In genomic region chr12:69877842-69878363, GRCm38 (mm10) we compare ENCODE assay signal across 13 mouse cellular contexts. TPM values are rescaled to one million over a fixed set of nuclear protein-coding genes. Genes with fewer than 3 reads are reported as not detected.
DNase-seq lines count a peak whose midpoint lies in the region; ATAC-seq and TF ChIP-seq lines count a peak whose summit lies in the region.
"Had no signal": no experiment of that assay in that cellular context is flagged by ENCODE, and none has a peak within 500 bp of the region (broad histone marks: within the 10 kb centered on the region; RNA-seq: fewer than 3 reads in every experiment).

No protein-coding gene starts in this region.

- 69% methylated on average over 9 of the region's 9 CpGs for WGBS in heart, adult 2 months
- WGBS in liver, embryonic 12.5 days (ENCODE audit: insufficient replicate concordance): 78% methylated on average over 9 of the region's 9 CpGs

- H3K27me3 ChIP-seq in heart, adult 2 months (ENCODE audit: control insufficient read depth, insufficient read depth, low read length): no peaks in the 10 kb centered on the region
- no peaks in the 10 kb centered on the region for H3K27me3 ChIP-seq in liver, embryonic 12.5 days (replicated peaks)
- H3K27me3 ChIP-seq: forebrain, embryonic 13.5 days; heart, embryonic 12.5 days; hindbrain, embryonic 15.5 days had no signal

- no peak for TF ChIP-seq CTCF in heart, adult 2 months (IDR thresholded peaks at IDR 0.05)

- TF ChIP-seq EP300 in heart, adult 2 months (IDR thresholded peaks at IDR 0.05; ENCODE audit: insufficient read depth, low read depth, low read length): no peak

- H3K9ac ChIP-seq in heart, adult 2 months (ENCODE audit: low read depth, low read length): no peak overlapping the region
- H3K9ac ChIP-seq in liver, embryonic 12.5 days: no peak overlapping the region
- H3K9ac ChIP-seq: forebrain, embryonic 13.5 days; heart, embryonic 12.5 days; hindbrain, embryonic 15.5 days had no signal

- H3K9me3 ChIP-seq in liver, embryonic 12.5 days (replicated peaks): no peaks in the 10 kb centered on the region
- H3K9me3 ChIP-seq: forebrain, embryonic 13.5 days; hindbrain, embryonic 15.5 days; limb, embryonic 10.5 days had no signal

- H3K27ac ChIP-seq in heart, adult 2 months: no peak overlapping the region
- H3K27ac ChIP-seq in liver, embryonic 12.5 days: 0 out of 2 replicates have a peak overlapping the region, but pooled peaks have one; percentile 5
- H3K27ac ChIP-seq: forebrain, embryonic 13.5 days; hindbrain, embryonic 15.5 days; limb, embryonic 10.5 days had no signal

- no peak overlapping the region for H3K4me2 ChIP-seq in liver, embryonic 12.5 days
- H3K4me2 ChIP-seq: forebrain, embryonic 13.5 days; heart, embryonic 12.5 days; hindbrain, embryonic 15.5 days had no signal

- peaks cover 17% of the 10 kb centered on the region for H3K36me3 ChIP-seq in heart, adult 2 months (ENCODE audit: control insufficient read depth, insufficient read depth, low read length)
- peaks cover 7% of the 10 kb centered on the region for H3K36me3 ChIP-seq in liver, embryonic 12.5 days
- H3K36me3 ChIP-seq: hindbrain, embryonic 15.5 days had no signal

- H3K4me3 ChIP-seq in heart, adult 2 months: no peak overlapping the region
- H3K4me3 ChIP-seq in liver, embryonic 12.5 days: no peak overlapping the region
- H3K4me3 ChIP-seq: forebrain, embryonic 13.5 days; heart, embryonic 12.5 days; hindbrain, embryonic 15.5 days; limb, embryonic 10.5 days had no signal

- no peak for TF ChIP-seq POLR2A in heart, adult 2 months (IDR thresholded peaks at IDR 0.05; ENCODE audit: insufficient read depth, low read depth, low read length)

- DNase-seq in heart, adult 11 months: peak; percentile 55
- DNase-seq in heart, adult 2 months: no peak
- no peak for DNase-seq in liver
- DNase-seq in urinary bladder, adult 18-20 months (ENCODE audit: low spot score in 2 of 2): no peak
- DNase-seq: adrenal gland, postnatal 25 days had no signal

- intact Hi-C loops in heart, adult 2 months (cut with DNase I): no loop called here

- ATAC-seq in liver, embryonic 12.5 days: peak; percentile 62
- 0 out of 2 replicates have a peak, but pooled peaks have one; percentile 37 for ATAC-seq in erythroid progenitor cell, adult 5-6 weeks (replicated peaks; ENCODE audit: low FRiP score, poor library complexity, severe bottlenecking)
- ATAC-seq in megakaryocyte-erythroid progenitor cell, adult 5-6 weeks (replicated peaks; ENCODE audit: low FRiP score, low TSS enrichment, poor library complexity, severe bottlenecking): peak; percentile 74
- ATAC-seq: forebrain, embryonic 13.5 days; intestine, embryonic 16.5 days had no signal

- H3K4me1 ChIP-seq in heart, adult 2 months (ENCODE audit: control insufficient read depth, insufficient read depth, low read length): peaks cover 12% of the 10 kb centered on the region
- peaks cover 41% of the 10 kb centered on the region for H3K4me1 ChIP-seq in liver, embryonic 12.5 days

- peaks cover 9% of the 10 kb centered on the region for H3K79me2 ChIP-seq in heart, adult 2 months (replicated peaks; ENCODE audit: control insufficient read depth, insufficient read depth, low read length)

RNA-seq across cellular contexts. Expression of gene Atl1, which starts 14.5 kb away (rescaled TPM):
- 1 to 10 TPM; 4.0 TPM for total RNA-seq in heart, adult 2 months (2021)
- polyA plus RNA-seq in heart, adult 2 months (2012; rRNA removed): 2.9 and 3.5 TPM in 2 replicates
- polyA plus RNA-seq in liver, embryonic 12.5 days (2016; fragmentation: Nextera tagmentation; extraction: Ambion mirVana): 1.7 and 2.2 TPM in 2 replicates
- total RNA-seq in erythroid progenitor cell, adult 5-6 weeks (2015; ENCODE audit: low replicate concordance): 6.1 and 12.6 TPM in 2 replicates
- total RNA-seq in erythroid progenitor cell, adult 5-6 weeks (2017; ENCODE audit: low replicate concordance): 11.7 and 25.8 TPM in 2 replicates
- 2.8 and 3.4 TPM in 2 replicates for total RNA-seq in megakaryocyte-erythroid progenitor cell, adult 5-6 weeks (2014; fragmentation: Nextera tagmentation)
- total RNA-seq in megakaryocyte-erythroid progenitor cell, adult 5-6 weeks (2017): 3.1 and 6.5 TPM in 2 replicates

RNA-seq across cellular contexts. Expression of gene Map4k5, which starts 15.1 kb away (rescaled TPM):
- total RNA-seq in heart, adult 2 months (2021): 10 to 100 TPM; 20.0 to 21.7 TPM
- polyA plus RNA-seq in heart, adult 2 months (2012; rRNA removed): 5.6 and 10.0 TPM in 2 replicates
- polyA plus RNA-seq in liver, embryonic 12.5 days (2016; fragmentation: Nextera tagmentation; extraction: Ambion mirVana): 31.8 and 34.1 TPM in 2 replicates
- total RNA-seq in erythroid progenitor cell, adult 5-6 weeks (2015; ENCODE audit: low replicate concordance): 202 and 224 TPM in 2 replicates
- 300 and 358 TPM in 2 replicates for total RNA-seq in erythroid progenitor cell, adult 5-6 weeks (2017; ENCODE audit: low replicate concordance)
- 24.2 and 33.9 TPM in 2 replicates for total RNA-seq in megakaryocyte-erythroid progenitor cell, adult 5-6 weeks (2014; fragmentation: Nextera tagmentation)
- total RNA-seq in megakaryocyte-erythroid progenitor cell, adult 5-6 weeks (2017): 25.0 and 29.2 TPM in 2 replicates

Comparison
In these comparisons a context has a peak if more than half of its experiments do, and no peak if none do; other contexts are left out.
1. RNA of gene Map4k5, which starts 15.1 kb away (total RNA-seq): 202 to 358 TPM in erythroid progenitor cell, adult 5-6 weeks; 24.2 to 33.9 TPM in megakaryocyte-erythroid progenitor cell, adult 5-6 weeks and 20.0 to 21.7 TPM in heart, adult 2 months; every median in the first group is over 4 times any median in the second.
2. Peak in every context shown above with its lines, with median percentiles within 50 percentile points of each other: ATAC-seq.